Mouse (Mus musculus) embryo, embryonic 10 days (tissue): ENCODE measurements around the gene Strada.
"Not testable (repeated sequence)": the region's sequence is repeated elsewhere in the genome, so short reads cannot be mapped to it uniquely, and the experiment has no call there.

Experiments used
- DNase-seq: peaks from one replicate; pipeline ENCODE4 v3.0.0-alpha.2; 2015; ENCODE audit warnings: low spot score

Strada gene

DNA sequence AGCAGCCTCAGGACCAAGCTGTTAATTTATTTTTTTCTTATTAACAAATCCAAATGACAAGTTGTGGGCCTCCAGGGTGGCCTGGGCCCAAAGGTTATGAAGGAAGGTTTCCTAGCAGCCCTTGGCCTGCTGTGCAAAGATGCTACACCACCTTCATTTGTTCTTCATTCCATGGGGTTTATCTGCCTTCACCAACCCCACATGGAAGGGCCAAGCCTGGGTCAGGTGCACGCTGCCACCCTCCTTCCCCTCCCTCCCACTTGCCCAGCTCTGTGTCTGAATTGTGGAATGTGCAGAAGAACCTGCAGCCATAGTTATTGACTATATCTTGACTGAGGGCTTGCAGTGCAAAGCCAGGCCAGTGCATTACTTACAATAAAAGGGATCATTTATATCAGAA is 45.7 kb downstream of the Strada start:
- no peak for DNase-seq

DNA sequence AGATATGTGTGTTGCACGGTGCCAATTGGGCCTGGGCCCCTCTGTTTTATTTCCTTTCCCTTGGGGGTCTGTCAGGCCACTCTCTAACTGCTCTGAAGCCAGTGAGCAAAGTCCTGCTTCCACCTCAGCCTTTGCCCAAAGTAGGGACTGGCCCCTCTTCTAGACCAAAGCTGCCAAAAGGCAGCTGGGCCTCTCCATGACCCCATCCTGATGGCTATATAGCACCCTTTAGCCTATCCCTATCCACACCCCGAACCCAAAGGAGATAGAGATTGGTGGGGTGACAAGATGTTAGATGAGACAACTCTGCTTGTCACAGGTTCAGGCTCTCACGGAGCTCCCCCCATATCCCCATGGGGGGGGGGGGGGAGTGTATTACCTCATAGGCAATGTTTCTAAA is 46.2 kb downstream of the Strada start:
- DNase-seq, result no peak

DNA sequence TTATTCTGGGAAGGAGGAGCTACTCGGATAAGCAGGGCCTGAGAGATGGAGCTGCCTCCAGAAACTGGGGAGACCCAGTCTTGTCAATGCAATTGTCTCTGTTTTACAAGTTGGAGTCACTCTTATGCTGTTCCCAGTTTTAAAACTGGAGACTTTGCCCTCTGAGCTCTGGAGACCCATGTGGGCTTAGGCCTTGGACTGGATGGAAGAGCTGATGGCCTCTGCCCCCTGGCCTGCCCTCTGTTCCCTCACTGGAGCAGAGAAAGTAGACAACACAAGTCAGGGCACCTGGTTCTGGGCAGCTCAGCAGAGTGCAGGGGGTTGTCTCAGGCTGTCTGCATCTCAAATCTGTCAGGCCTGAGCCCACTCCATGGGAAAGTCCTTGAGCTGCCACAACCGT is 47.2 kb downstream of the Strada start:
- no peak for DNase-seq

DNA sequence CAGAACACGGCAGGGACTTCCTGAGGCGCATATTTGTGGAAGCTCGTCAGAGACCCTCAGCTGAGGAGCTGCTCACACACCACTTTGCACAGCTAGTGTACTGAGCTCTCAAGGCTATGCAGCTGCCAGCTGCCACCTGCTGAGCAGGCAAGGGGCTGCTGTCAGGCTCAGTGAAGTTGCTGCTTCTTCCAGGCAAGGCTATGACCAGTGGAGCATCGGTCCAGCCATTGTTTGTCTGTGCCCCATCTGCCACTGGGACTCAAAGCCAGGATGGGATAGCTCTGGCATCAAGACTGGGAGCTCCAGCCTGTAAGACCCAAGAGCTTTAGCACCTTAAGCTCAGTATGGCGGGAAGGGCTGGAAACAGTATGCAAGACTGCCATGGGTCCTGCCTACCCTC is 47.9 kb downstream of the Strada start:
- no peak for DNase-seq

DNA sequence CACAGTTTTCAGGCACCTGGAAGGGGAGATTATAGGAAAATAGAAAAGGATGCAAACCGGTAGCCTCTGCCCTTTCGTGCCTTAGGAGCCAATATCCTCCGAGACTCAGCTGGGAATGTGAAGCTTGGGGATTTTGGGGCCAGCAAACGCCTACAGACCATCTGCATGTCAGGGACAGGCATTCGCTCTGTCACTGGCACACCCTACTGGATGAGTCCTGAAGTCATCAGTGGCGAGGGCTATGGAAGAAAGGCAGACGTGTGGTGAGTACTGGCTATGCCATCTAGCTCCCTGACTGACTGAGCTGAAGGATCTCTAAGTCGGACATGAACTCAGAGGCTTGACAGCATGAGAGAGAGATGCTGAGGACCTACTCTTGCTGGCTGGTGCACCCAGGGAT is 49.8 kb downstream of the Strada start:
- no peak for DNase-seq

DNA sequence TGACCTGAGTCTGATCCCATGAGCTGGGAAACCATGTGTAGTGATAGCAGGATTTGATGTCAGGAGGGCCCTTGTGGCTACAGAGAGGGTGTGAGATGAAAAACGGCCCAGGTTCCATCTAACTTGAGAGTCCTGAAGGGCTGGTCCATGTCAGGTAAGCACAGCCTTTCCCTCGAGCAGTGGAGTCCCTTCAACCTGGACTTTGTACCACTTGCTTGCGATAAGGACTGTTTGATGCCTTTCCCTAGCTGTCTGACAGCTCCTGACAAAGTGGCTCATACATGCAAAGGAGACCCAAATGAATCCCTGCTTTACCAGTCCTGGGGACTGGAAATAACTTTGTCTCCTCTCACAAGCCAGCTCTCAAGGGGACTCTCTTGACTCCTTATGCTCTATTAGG is 50.7 kb downstream of the Strada start:
- DNase-seq, result no peak

DNA sequence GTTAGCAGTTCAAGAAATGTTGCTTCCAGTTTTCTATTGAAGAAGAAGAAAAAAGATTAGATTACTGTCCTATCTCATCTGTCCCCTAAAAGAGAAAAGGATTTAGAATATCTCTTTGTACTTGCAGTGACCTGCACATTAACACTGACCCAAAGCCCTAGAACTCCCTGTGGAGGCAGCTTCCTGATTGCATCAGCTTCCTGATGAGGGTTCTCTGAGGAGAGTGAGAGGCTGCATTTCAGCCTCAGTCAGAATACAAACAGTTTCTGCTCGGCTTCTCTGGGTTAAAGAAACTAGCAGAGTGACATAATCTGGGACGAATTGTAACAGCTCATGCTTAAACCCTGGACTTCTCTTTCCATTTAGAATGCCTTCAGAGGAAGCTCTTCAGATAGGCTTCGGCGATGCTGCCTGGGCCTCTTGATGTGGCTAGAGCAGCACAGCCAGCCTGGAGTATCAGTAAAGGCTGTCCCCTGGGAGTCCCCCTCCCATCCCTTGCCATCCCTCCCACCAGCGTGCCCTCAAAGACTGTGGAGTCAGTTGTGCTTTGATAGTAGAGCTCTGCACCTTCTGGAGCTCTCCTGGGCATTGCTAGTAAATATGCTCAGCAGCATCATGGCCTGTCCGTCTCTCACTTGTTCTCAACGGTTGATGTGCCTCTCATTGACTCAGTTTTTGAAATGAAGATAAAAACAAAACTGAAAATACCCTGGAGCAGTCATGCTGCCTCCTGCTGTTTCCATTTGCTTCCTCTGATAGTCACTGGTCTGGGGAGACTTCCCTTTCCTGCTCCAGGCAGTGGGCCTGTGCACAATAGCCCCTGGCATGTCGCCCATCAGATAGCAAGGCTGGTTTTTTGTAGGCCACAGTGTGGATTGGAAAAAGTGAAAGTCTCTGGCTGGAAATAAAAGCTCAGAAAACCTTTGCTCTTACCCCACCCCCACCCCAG is 67.1 kb downstream of the Strada start:
- no peak for DNase-seq

DNA sequence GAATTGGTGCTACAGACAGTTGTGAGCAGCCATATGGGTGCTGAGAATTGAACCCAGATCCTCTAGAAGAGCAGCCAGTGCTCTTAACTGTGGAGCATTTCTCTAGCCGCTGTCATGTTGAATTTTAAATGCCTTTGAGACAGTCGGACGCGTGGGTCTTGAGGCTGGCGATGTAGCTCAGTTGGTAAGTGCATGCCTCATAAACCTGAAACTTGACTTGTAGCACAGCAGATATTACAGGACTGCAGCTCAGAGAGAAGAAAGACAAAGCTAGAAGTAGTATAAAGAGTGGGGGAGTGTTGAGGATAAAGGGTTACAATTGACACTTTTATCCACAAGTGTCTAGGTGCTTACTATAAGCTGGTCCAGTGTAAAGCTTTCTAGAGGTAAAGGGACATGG is 69.5 kb downstream of the Strada start:
- no peak for DNase-seq

DNA sequence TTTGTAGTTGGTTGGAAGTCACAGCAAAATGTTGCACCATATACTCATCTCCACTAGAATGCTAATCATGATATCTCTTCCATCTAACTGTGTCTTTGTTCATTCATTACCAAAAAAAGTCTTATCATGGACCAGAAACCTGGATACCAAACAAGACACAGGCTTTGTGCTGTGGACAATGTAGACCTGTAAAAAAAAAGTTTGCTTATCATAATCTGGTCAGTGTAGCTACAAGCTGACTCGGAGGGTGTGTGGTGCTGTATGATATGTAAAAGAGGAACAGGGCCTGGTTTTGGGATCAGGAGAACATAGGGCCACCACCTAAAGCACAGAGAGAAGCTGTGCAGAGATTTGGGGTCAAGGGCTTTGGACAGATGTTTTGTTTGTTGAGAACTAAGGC is 72.5 kb downstream of the Strada start:
- no peak for DNase-seq

DNA sequence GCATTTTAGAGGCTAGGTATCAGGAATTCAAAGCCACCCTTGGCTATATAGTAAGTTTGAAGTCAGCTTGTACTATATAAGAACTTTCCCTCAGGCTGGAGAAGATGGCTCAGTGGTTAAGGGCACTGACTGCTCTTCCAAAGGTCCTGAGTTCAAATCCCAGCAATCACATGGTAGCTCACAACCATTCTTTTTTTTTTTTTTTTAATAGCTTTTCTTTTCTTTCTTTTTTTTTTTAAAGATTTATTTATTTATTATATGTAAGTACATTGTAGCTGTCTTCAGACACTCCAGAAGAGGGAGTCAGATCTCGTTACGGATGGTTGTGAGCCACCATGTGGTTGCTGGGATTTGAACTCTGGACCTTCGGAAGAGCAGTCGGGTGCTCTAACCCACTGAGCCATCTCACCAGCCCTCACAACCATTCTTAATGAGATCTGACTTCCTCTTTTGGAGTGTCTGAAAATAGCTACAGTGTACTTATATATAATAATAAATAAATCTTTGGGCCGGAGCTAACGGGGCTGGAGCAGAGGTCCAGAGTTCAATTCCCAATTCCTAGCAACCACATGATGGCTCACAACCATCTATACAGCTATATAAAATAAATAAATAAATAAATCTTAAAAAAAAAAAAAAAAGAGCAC is 75.1 kb downstream of the Strada start:
- not testable (repeated sequence) for DNase-seq

DNA sequence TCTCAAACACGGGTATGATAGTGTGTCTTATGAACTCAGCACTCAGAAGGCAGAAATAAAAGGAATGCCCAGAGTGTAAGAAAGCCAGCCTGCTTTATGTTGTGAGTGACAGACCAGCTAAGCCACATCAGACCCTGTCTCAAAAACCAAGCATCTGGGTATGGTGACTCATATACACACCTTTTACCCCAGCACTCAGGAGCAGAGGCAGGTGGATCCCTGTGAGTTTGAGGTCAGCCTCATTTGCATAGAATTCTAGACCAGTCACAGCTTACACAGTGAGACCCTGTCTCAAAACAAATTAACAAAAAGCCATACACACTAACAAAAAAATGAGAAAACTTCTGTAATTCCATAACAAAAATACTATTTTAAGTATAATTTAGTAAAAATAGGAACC is 76.1 kb downstream of the Strada start:
- no peak for DNase-seq

DNA sequence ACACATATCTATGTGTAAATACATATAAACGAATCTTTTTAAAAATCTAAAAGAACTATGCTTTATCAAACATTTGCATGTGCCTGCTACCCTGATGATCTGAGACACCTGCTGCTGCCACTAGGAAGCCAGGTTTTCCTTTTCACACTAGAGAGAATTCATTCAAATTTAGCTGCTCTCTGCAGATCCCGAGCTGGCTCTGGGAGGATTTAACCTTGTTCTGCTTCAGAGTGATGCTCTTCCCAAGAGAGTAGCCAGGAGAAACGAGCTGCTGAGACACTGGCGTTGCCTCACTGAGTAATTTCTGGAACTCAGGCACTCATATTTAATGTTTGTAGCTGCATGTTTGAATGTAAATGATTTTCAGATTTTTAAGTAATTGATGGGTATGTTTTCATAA is 77.2 kb downstream of the Strada start:
- no peak for DNase-seq

DNA sequence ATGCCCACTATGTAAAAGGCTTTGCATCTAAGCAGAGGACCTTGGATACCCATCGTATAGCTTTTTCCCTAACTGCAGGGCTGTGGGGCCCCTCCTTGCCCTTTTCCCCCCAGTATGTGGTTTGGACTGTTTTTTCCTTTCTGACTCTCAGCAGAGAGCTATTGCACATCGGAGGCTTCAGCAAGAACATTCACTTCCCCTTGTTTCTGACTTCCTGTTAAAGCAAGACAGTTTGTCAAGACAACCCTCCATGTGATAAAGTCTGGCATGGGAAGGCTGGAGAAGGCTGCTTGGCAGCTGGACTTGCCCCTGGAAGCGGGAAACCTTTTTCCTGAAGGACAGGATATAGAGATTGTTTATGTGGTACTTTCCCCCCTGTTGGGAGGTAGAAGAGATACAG is 79.2 kb downstream of the Strada start:
- no peak for DNase-seq

DNA sequence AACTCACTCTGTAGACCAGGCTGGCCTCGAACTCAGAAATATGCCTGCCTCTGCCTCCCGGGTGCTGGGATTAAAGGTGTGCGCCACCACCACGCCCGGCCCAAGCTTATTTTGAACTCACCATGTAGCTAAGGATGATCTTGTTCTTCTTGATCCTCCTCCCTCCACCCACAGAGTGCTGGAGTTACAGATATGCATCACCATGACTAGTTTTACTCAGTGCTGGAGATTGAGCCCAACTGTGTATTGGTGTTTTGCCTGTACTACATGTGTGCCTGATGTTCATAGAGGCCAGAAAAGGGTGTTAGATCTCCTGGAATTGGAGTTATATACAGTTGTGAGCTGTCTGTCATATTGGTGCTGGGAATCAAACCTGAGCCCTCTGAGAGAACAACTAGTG is 79.7 kb downstream of the Strada start:
- DNase-seq, result no peak
